Mouse (Mus musculus) heart, postnatal 0 days (tissue): ENCODE data around the gene Rnf215.

Experiments
- CTCF ChIP-seq: IDR thresholded peaks from 2 replicates; pipeline ENCODE4 v1.5.1; 2016; ENCODE audit warnings: antibody characterized with exemption, control low read depth, low read depth
- EP300 ChIP-seq: IDR thresholded peaks from 2 replicates; pipeline ENCODE4 v1.6.1; 2016; ENCODE audit warnings: antibody characterized with exemption, low read depth

GRCm38 (mm10) chr11:4141505-4141904 is 6.5 kb downstream of the Rnf215 start:
- TF ChIP-seq EP300 (no peak), CTCF (no peak)
